Comparison of ENCODE assay signal across 23 mouse cellular contexts in the genomic region with DNA sequence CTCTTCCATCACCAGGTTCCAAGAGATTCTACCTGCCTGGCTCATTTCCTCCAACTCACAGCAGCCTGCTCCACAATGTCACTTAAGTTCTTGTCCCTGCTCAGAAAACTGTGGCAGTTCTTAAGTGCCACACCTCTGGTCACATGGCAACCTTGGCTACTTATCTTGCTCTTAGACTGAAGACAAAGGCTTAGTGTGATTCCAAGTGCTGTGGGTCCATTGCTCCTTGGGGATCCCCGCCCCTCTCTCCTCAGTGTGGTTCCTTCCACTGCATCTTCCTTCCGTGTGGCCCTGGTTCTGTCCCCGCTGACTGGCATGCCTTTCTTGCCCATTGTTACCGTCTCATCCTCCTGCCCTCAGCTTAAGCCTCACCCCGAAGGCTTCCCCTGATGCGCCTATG.
"Had no signal": no experiment of that assay in that cellular context is flagged by ENCODE, and none has a peak within 500 bp of the region (broad histone marks: within the 10 kb centered on the region; RNA-seq: fewer than 3 reads in every experiment).

No protein-coding gene starts in this region.

- H3K9ac ChIP-seq: limb, embryonic 12.5 days; limb, embryonic 15.5 days; liver, embryonic 14.5 days; liver, postnatal 0 days; midbrain, embryonic 13.5 days; neural tube, embryonic 13.5 days; stomach, embryonic 15.5 days had no signal

- ATAC-seq: intestine, postnatal 0 days; liver, postnatal 0 days; midbrain, embryonic 13.5 days; midbrain, embryonic 16.5 days had no signal

- H3K4me1 ChIP-seq: limb, embryonic 12.5 days; limb, embryonic 15.5 days; megakaryocyte, embryonic 14.5 days; stomach, embryonic 15.5 days had no signal

- H3K36me3 ChIP-seq: limb, embryonic 12.5 days; limb, embryonic 15.5 days; midbrain, embryonic 10.5 days; midbrain, embryonic 13.5 days; neural tube, embryonic 13.5 days; stomach, embryonic 15.5 days had no signal

- DNase-seq: kidney, adult 2 months; kidney, postnatal 25 days; layer of hippocampus, adult 9-11 months; left cerebral cortex, postnatal 4 days; liver, postnatal 0 days; retina, postnatal 1 day; right cerebral cortex, postnatal 25 days; spleen, adult 18-20 months; thymus, postnatal 25 days had no signal

- H3K4me3 ChIP-seq: layer of hippocampus, adult 2 months; limb, embryonic 12.5 days; limb, embryonic 15.5 days; megakaryocyte, embryonic 14.5 days; midbrain, embryonic 10.5 days; midbrain, embryonic 13.5 days; myocyte; neural tube, embryonic 13.5 days; stomach, embryonic 15.5 days had no signal

- H3K27ac ChIP-seq: kidney, postnatal 0 days; layer of hippocampus, adult 2 months; limb, embryonic 12.5 days; limb, embryonic 15.5 days; liver, embryonic 14.5 days; midbrain, embryonic 10.5 days; midbrain, embryonic 13.5 days; neural tube, embryonic 13.5 days; stomach, embryonic 15.5 days had no signal

- H3K4me2 ChIP-seq: limb, embryonic 12.5 days; limb, embryonic 15.5 days; liver, embryonic 11.5 days; midbrain, embryonic 13.5 days; neural tube, embryonic 13.5 days; stomach, embryonic 15.5 days had no signal

- H3K9me3 ChIP-seq: limb, embryonic 12.5 days; limb, embryonic 15.5 days; megakaryocyte, embryonic 14.5 days; midbrain, embryonic 10.5 days; midbrain, embryonic 13.5 days; neural tube, embryonic 13.5 days; stomach, embryonic 15.5 days had no signal

- H3K27me3 ChIP-seq: limb, embryonic 12.5 days; limb, embryonic 15.5 days; midbrain, embryonic 13.5 days; neural tube, embryonic 13.5 days; stomach, embryonic 15.5 days had no signal
